Mouse (Mus musculus) embryonic fibroblast, embryonic 13.5 days (primary cell): ENCODE data around the gene Gmds. TPM values are rescaled to one million over a fixed set of nuclear protein-coding genes. Genes with fewer than 3 reads are reported as not detected.
A peak's percentile ranks its signal among the peaks of the same experiment; 100 is the strongest.

Experiments used
- H3K27ac ChIP-seq: 2 replicates; pipeline ENCODE4 v1.5.1; 2012; ENCODE audit warnings: low read length, control low read depth, inconsistent platforms; ENCODE audit not compliant: insufficient read depth
- H3K4me1 ChIP-seq: 2 replicates; pipeline ENCODE4 v1.6.1; 2011; ENCODE audit warnings: low read length; ENCODE audit not compliant: control insufficient read depth, insufficient read depth
- H3K4me3 ChIP-seq: 2 replicates; pipeline ENCODE4 v1.5.1; 2011; ENCODE audit warnings: mild to moderate bottlenecking, control low read depth, low read length; ENCODE audit not compliant: insufficient read depth
- CTCF ChIP-seq: IDR thresholded peaks from 2 replicates; pipeline ENCODE4 v1.5.1; 2011; ENCODE audit warnings: mild to moderate bottlenecking, control low read depth, low read length, moderate library complexity, borderline replicate concordance; ENCODE audit not compliant: insufficient read depth
- POLR2A ChIP-seq: IDR thresholded peaks from 2 replicates; pipeline ENCODE4 v1.6.1; 2011; ENCODE audit warnings: low read depth, mild to moderate bottlenecking, control low read depth, low read length, moderate library complexity
- polyA plus RNA-seq: library from polyadenylated mRNA; stranded (reverse); fragments of >200 nt; gene quantifications from 2 replicates; pipeline ENCODE4 v1.2.4, GENCODE M21; 2011; ENCODE audit warnings: low read depth; ENCODE audit not compliant: missing spikeins, insufficient read length

Gmds gene
- 12.9 and 19.1 TPM in 2 replicates for polyA plus RNA-seq

DNA sequence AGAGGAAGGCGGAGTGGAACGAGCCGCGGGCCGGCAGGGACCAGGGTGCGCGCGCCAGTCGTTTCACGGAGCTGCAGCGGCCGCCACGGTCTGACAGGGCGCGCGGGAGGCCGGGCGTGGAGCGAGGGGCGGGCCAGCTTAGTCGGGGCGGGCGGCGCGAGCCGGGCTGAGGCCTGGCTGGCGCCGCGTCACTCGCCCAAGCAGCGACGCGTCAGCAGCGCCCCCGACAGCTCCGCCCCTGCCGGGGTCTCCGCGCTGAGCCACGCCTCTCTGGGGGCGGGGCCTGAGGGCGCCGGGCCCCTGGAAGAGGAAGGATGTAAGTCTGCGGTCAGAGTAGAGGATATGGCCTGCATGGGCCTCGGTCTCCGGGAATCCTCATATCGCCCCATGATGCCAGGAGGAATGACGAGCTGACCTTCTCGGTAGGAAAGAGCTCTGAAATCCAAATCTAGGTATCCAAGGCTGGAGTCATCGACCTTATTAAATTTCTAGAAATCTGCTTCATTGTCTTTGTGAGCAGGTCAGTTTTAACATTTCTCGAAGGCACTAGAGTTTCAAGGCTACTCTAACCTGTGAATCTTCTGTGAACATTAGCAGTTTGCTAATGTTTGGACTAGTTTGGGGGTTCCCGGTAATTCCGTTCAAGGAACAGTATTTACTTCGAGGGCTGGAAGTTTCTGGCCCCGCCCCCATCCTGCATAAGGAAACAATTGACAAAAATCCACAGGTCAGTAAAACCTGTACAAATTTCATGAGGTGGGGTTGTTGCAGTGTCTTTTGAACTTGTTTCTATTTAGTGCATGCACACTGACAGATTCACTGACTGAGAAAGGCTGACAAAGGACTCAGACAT, at the start of gene Gmds:
Gene Gmds, minus strand, starts transcription at position 228 of the 853 bp plus-strand sequence.
- TF ChIP-seq CTCF: no peak
- TF ChIP-seq POLR2A: peak; percentile 97
- Histone ChIP-seq H3K27ac (peak within 1 kb of the TSS; percentile 42), H3K4me1 (peaks cover 6% of the 10 kb centered on the region; the same call in 1 of the 2 replicates), H3K4me3 (peak within 1 kb of the TSS; percentile 79)

DNA sequence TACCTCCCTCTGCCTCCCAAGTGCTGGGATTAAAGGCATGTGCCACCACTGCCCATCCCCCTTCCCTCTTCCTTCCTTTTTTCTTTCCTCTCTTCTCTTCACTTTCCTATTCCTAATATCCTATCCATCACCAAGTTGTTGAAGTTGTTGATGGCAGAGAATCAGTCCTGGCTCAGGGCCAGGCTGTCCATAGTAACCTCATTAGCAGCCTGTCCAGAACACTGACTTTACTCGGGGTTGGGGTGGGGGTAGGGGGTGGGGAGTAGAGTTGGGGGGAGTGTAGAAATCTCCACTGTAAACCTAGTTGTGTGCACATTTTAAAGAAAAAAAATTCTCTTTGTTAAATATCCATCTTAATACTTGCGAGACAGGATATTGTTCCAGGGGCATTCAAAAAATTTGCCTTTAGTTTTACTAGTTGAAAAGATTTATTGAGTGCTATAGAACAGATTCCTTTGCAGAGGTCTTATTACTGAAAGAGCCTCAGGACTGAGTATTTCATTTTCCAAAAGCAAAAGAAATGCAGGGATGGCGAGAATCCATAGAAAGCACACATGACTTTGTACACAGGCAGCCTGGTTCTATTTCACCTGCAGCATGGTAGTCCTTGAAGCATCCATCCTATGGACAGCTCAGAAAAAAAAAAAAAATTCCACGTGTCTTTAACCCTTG, 47.0 kb upstream of the Gmds start:
- H3K4me3 ChIP-seq: no peak overlapping the region
- no peak overlapping the region for H3K27ac ChIP-seq
- no peaks in the 10 kb centered on the region for H3K4me1 ChIP-seq
- TF ChIP-seq POLR2A: no peak
- TF ChIP-seq CTCF: no peak

DNA sequence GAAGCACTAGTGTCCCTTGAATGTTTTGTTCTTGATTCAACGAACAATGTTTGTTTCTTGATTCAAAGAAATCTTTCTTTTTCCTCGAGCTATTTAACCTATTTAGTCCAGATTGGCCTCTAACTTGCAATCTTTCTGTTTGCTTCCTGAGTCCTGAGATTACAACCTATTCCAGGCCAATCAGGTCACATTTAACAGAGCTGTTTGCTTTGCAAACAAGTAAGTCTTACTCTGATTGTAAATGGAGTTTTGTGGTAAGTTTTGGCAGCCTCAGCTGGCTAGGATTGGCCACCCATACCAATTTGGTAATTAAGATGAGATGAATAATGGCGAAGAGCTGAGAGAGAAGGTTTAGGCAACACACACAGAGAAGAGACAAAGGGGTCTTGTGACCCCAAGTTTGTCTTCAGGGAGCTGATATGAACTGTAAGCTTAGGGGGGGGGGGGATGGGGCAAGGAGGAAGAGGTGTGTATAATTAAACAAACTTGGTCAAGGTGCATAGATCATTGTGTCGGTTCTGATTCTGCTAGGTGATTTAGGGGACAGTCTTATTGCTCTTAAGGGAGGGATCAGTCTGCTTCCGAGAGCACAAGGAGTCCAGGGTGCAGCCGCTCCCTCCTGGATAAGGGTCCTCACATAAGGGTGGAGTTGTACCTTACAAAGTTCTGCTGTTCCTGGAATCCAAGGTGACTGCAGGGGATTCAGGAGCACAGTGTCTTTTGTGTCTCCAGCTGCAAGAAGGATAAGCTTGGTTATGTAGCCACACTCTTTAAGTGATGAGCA, 43.9 kb upstream of the Gmds start:
- Histone ChIP-seq H3K27ac (no peak overlapping the region), H3K4me1 (no peaks in the 10 kb centered on the region), H3K4me3 (no peak overlapping the region)
- TF ChIP-seq POLR2A (no peak), CTCF (no peak)

DNA sequence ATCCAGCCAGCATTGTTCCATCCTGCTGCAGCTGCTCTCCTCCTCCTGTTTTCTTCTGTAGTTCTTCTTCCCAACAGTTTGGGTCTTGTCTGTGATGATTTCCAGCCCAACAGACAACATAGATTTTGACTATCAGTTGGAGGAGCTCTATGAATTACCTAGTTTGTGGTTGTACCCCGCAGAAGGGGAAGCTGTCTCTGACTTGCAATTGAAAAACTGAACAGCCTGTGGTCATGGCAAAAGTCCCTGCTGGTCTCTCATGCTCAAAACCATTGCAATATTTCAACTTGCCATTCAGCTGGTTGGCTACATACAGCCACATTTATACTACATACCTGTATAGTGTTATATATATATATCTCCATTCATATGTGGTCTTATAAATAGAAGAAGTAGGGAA, 40.1 kb upstream of the Gmds start:
- Histone ChIP-seq H3K4me1 (no peaks in the 10 kb centered on the region), H3K4me3 (no peak overlapping the region), H3K27ac (no peak overlapping the region)
- no peak for TF ChIP-seq POLR2A
- no peak for TF ChIP-seq CTCF

DNA sequence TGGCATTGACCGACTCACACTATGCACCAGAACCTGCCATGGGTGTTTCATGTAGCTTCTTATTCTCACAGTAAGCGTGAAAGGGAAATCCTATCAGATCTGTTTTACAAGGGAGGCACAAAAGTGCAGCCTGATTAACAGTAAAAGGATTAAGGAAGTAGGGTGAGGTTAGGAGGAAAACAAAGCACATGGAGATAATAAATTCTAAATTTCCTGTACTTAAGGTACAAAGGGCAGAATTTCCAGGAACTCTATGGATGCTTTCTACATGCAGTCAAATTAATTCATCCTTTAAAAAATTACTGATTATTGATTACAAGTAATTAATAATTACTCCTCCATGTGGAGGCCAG, 34.0 kb upstream of the Gmds start:
- no peak overlapping the region for H3K4me3 ChIP-seq
- no peak overlapping the region for H3K27ac ChIP-seq
- peaks cover 7% of the 10 kb centered on the region for H3K4me1 ChIP-seq
- TF ChIP-seq CTCF: no peak

DNA sequence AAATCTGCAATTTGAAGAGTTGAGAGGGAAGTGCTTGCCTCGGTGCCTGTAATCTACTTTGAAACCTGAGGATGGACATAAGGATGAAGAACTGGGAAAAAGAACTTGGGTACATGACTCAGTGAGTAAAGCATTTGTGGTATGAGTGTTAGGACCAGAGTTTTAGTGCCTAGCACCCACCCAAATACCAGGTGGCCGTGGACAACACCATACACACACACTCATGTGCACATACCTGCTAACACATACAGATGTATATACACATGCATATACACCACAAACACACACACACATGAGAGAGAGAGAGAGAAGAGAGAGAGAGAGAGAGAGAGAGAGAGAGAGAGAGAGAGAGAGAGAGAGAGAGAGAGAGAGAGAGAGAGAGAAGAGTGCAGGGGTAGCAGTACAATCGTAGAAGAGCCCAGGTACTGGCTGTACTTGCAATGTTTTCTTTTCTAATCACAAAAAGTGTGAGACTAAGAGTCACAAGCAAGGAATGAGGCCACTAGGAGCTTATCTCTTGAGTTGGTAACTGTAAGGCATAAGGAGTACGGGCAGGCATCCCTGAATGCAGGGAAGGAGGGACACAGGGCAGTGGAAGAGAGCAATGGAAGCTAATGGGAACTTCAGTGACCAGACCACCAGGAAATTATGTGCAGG, 33.5 kb upstream of the Gmds start:
- Histone ChIP-seq H3K27ac (no peak overlapping the region), H3K4me1 (peaks cover 7% of the 10 kb centered on the region), H3K4me3 (no peak overlapping the region)
- no peak for TF ChIP-seq CTCF
- no peak for TF ChIP-seq POLR2A

DNA sequence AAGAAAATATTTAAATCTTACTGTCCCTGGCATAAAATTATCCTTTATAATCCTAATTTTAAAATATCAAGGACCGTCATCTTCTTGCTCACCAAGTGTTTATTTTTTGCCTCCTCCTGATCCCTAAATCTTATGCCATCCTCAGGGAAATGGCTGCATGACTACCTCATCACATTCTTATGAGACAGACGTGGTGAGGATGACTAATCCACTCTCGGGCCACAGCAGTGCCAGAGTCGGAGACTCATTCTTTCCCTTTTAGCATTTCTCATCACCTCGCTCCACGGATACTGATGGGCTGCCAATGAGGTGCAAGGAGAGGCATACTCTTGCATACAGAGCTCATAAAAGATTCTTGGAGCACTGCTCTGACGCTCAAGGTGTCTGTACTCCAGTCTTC, 32.2 kb upstream of the Gmds start:
- TF ChIP-seq CTCF: no peak
- no peak for TF ChIP-seq POLR2A
- H3K27ac ChIP-seq: peak overlapping the region; percentile 65; the same call in 1 of the 2 replicates
- H3K4me3 ChIP-seq: no peak overlapping the region
- peaks cover 7% of the 10 kb centered on the region for H3K4me1 ChIP-seq

DNA sequence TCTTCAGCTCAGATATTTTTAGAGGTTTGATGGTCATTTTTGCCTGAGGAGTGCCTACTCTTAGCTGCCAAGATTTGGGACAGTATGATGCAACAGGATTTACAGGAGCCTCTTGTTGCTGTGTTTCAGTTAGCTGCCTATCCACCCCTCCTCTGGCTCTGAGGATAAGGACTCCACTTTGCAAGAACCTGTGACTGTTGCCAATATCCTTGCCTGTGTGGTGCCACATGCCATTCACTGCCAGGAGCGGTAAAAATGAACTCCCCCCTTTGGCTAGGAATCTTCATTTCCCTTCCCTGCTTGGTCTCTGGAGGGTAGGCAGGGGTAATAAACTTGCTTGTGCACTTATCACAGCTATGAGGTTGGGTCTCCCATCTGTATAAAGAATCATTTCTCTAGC, 31.6 kb upstream of the Gmds start:
- TF ChIP-seq POLR2A: no peak
- TF ChIP-seq CTCF: no peak
- Histone ChIP-seq H3K4me1 (peaks cover 9% of the 10 kb centered on the region), H3K27ac (peak overlapping the region; percentile 65), H3K4me3 (no peak overlapping the region)
